Mouse (Mus musculus): ENCODE results near the gene Grwd1. TPM values are rescaled to one million over a fixed set of nuclear protein-coding genes. Genes with fewer than 3 reads are reported as not detected.

Grwd1 gene
- polyA plus RNA-seq, 1 experiment from 2014 or later = 48.4 TPM

DNA sequence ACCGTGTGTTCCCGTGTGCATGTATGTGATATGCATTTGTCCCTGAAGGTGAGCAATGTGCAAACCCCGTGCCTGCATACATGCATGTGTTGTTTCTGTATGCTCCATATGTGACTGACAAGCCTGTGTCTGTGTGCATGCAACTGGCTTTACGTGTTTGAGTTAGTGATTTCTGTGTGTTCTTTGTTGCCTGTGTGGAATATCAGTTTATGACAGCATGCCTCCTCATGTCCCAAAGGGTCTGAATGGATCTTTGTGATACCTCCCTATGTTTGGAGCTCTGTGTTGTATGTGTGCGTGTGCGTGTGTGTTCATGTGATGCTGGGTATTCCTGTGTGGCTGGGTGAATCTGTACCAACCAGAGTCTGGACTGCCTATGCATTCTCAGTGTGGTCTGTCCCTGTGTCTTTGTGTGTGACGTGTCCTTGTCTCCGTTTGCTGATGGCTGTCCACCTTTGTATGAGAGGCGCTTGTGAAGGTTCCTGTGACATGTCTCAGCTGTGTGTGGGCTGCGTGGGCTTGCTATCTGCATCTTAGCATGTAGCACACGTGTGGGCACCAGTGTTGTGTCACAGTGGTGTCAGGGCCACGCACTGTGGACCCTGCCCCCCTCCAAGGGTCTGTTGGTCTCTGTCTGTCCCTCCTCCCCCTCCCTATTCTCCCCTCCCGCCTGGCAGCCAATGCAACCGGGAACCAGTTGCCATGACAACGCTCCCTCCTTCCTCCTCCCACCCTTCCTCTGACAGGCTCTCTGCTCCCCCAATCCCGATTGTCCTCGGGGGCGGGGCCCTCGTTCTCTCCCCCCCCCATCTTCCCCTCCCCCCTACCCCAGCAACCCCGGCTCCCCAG, 46.0 kb downstream of the Grwd1 start, which contains the start of gene Sult2b1:
Gene Sult2b1, minus strand, starts transcription at position 146 of the 849 bp plus-strand sequence.
- Histone ChIP-seq H3K4me1 (replicated peaks) (peaks cover 19% of the 10 kb centered on the region), H3K36me3 (no peaks in the 10 kb centered on the region), H3K4me2 (peak within 1 kb of the TSS; percentile 69), H3K27ac (no peak within 1 kb of the TSS), H3K4me3 (replicated peaks) (peak within 1 kb of the TSS; percentile 60), H3K27me3 (peaks cover 81% of the 10 kb centered on the region), H3K9ac (peak within 1 kb of the TSS; percentile 62), H3K9me3 (replicated peaks) (no peaks in the 10 kb centered on the region)
- WGBS (ENCODE audit: insufficient replicate concordance) = 21% methylated on average over 20 of the region's 20 CpGs
- ATAC-seq (ENCODE audit: low read depth) = no peak
- no peak for DNase-seq

DNA sequence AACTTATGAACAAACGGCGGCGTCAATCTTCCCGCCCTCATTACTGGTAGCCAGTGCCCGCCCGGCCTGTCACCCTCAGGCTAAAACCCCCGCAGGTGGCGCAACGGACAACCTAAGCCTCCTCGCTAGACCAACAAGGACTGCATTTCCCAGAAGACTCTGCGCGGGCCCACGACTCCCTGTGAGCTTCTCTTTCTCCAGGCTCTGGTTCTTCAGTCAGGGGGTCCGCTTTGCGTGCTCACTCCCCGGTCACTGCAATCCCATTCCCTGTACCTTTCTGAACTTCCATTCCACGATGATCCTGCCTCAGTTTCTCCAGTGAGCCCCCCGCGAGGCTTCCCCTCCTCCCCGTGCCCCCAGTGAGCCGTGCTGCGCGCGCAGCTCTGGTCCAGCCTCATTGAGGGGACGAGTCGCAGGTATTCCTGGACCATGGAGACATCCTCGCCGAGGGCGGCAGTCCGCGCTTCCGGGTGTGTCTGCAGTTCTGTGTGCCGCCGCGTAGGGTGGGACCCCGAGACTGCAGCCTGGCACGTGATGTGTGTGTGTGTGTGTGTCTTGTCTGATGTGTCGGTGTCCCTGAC, 47.1 kb downstream of the Grwd1 start, which contains the start of gene Lmtk3:
Gene Lmtk3, plus strand, starts transcription at position 228 of the 581 bp plus-strand sequence.
- peaks cover 25% of the 10 kb centered on the region for H3K4me1 ChIP-seq (replicated peaks)
- H3K27me3 ChIP-seq = peaks cover 81% of the 10 kb centered on the region
- under 1% methylated on average over 38 of the region's 38 CpGs for WGBS (ENCODE audit: insufficient replicate concordance)
- H3K9me3 ChIP-seq (replicated peaks) = no peaks in the 10 kb centered on the region
- ATAC-seq (ENCODE audit: low read depth) (peak; percentile 56), DNase-seq (no peak)
- peak within 1 kb of the TSS; percentile 62 for H3K9ac ChIP-seq
- no peaks in the 10 kb centered on the region for H3K36me3 ChIP-seq
- peak within 1 kb of the TSS; percentile 69 for H3K4me2 ChIP-seq
- H3K4me3 ChIP-seq (replicated peaks) = peak within 1 kb of the TSS; percentile 60
- no peak within 1 kb of the TSS for H3K27ac ChIP-seq

DNA sequence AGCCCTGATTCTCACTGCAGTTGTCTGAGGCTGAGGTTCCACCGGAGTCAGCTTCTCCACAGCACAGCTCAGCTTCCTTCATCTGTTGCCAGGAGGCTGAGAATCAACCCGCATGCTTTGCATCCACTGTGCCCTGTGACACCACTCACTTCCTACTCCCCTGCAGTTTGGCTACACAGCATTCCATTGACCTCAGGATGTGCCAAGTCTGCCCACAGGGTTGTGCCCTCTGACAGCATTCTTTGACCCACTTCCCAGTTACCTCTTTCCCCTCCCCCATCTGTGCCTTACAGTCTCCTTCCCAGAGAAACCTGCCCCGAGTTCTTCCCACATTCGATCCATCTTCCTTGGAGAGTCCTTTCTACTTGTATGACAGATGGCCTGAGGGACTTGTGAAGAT, 48.5 kb downstream of the Grwd1 start:
- WGBS (ENCODE audit: insufficient replicate concordance) = 61% methylated on average over 4 of the region's 4 CpGs
- H3K27me3 ChIP-seq = peaks cover 68% of the 10 kb centered on the region
- no peak for ATAC-seq (ENCODE audit: low read depth)

DNA sequence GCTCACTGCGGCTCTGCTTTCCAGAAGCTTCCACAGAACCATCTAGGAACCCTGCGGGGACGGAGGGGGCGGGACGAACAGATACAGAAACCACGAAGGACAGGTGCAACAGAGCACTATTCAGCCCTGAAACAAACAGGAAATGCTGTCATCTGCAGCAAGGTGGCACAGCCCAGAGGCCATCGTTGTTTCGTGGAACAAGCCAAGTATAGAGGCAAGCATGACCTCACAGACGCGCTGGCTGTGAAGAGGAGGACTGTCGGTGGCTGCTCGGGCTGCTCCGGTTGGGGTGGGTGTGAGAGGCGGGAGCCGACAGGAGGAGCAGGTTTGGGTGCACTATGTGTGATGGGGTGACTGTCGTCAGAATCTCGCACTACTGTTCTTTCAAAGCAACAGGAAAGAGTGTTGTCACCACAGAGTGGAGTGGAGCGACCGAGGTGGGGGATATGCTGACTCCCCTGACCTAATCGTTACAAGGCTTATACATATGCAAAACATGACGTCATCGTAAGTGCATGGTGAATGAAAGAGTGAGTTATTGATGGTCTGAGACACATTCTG, 51.6 kb downstream of the Grwd1 start:
- no peaks in the 10 kb centered on the region for H3K36me3 ChIP-seq
- DNase-seq (no peak), ATAC-seq (ENCODE audit: low read depth) (no peak)
- H3K27ac ChIP-seq = no peak overlapping the region
- no peak overlapping the region for H3K9ac ChIP-seq
- H3K4me1 ChIP-seq (replicated peaks) = peaks cover 15% of the 10 kb centered on the region
- peaks cover 39% of the 10 kb centered on the region for H3K27me3 ChIP-seq
- peak overlapping the region; percentile 26; the same call in 1 of the 2 replicates for H3K4me2 ChIP-seq
- H3K9me3 ChIP-seq (replicated peaks) = no peaks in the 10 kb centered on the region
- H3K4me3 ChIP-seq (replicated peaks) = no peak overlapping the region
- 15% methylated on average over 22 of the region's 22 CpGs for WGBS (ENCODE audit: insufficient replicate concordance)

More for the DNA sequence above, 48.5 kb downstream of the Grwd1 start:
- Histone ChIP-seq H3K4me1 (replicated peaks) (peaks cover 25% of the 10 kb centered on the region), H3K36me3 (no peaks in the 10 kb centered on the region), H3K9me3 (replicated peaks) (no peaks in the 10 kb centered on the region), H3K27ac (no peak overlapping the region), H3K4me2 (no peak overlapping the region), H3K4me3 (replicated peaks) (no peak overlapping the region), H3K9ac (no peak overlapping the region)
- no peak for DNase-seq

DNA sequence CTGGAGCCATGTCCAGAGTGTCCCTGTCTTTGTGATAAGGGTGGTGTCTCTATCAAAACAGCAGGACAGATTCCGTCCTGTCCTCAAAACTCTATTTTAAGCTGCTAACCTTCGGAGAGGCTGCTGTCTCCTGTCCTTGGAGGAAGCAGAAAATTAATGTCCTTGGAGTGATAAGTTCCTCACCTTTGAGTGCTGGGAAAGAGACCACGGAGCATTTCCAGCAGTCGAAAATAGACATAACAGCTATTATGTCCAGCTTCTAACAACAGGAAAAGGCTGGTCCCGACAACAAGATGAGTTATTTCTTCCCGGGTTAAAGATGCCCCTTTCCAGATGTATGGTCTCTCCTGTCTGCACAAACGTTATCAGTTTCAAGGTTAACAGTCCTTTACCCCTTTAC, 55.5 kb downstream of the Grwd1 start:
- H3K4me2 ChIP-seq = no peak overlapping the region
- ATAC-seq (ENCODE audit: low read depth) (no peak), DNase-seq (no peak)
- no peak overlapping the region for H3K4me3 ChIP-seq (replicated peaks)
- no peak overlapping the region for H3K9ac ChIP-seq
- H3K9me3 ChIP-seq (replicated peaks) = no peaks in the 10 kb centered on the region
- peaks cover 5% of the 10 kb centered on the region for H3K4me1 ChIP-seq (replicated peaks)
- peaks cover 18% of the 10 kb centered on the region for H3K27me3 ChIP-seq
- no peaks in the 10 kb centered on the region for H3K36me3 ChIP-seq
- WGBS (ENCODE audit: insufficient replicate concordance) = 44% methylated on average over 7 of the region's 7 CpGs
- H3K27ac ChIP-seq = no peak overlapping the region

Other genes with a start within 250 kb of the Grwd1 start
- not detected in 2 replicates for gene Fgf21, start 215.5 kb downstream of the Grwd1 start, polyA plus RNA-seq (2015; fragmentation: Nextera tagmentation; extraction: Ambion mirVana)
- not detected in 2 replicates for gene Fut1, start 213.7 kb downstream of the Grwd1 start, polyA plus RNA-seq (2015; fragmentation: Nextera tagmentation; extraction: Ambion mirVana)
- gene Izumo1, start 209.1 kb downstream of the Grwd1 start, polyA plus RNA-seq (2015; fragmentation: Nextera tagmentation; extraction: Ambion mirVana) = 0.10 TPM in 1 of 2 replicates, not detected in the other
- gene Rasip1, start 203.5 kb downstream of the Grwd1 start, polyA plus RNA-seq (2015; fragmentation: Nextera tagmentation; extraction: Ambion mirVana) = 2.4 and 2.5 TPM in 2 replicates
- gene Mamstr, start 191.0 kb downstream of the Grwd1 start, polyA plus RNA-seq (2015; fragmentation: Nextera tagmentation; extraction: Ambion mirVana) = 0.46 and 0.51 TPM in 2 replicates
- 0.05 and 0.06 TPM in 2 replicates for gene Fut2, start 164.6 kb downstream of the Grwd1 start, polyA plus RNA-seq (2015; fragmentation: Nextera tagmentation; extraction: Ambion mirVana)
- not detected in 2 replicates for gene Ntn5, start 146.9 kb downstream of the Grwd1 start, polyA plus RNA-seq (2015; fragmentation: Nextera tagmentation; extraction: Ambion mirVana)
- 0.07 TPM in 1 of 2 replicates, not detected in the other for gene Sec1, start 136.5 kb downstream of the Grwd1 start, polyA plus RNA-seq (2015; fragmentation: Nextera tagmentation; extraction: Ambion mirVana)
- 0.34 and 0.44 TPM in 2 replicates for gene Car11, start 131.1 kb downstream of the Grwd1 start, polyA plus RNA-seq (2015; fragmentation: Nextera tagmentation; extraction: Ambion mirVana)
- gene Dbp, start 125.9 kb downstream of the Grwd1 start, polyA plus RNA-seq (2015; fragmentation: Nextera tagmentation; extraction: Ambion mirVana) = 0.43 and 0.64 TPM in 2 replicates
- 761 and 840 TPM in 2 replicates for gene Rpl18, start 115.5 kb downstream of the Grwd1 start, polyA plus RNA-seq (2015; fragmentation: Nextera tagmentation; extraction: Ambion mirVana)
- 11.4 and 11.7 TPM in 2 replicates for gene Sphk2, start 112.9 kb downstream of the Grwd1 start, polyA plus RNA-seq (2015; fragmentation: Nextera tagmentation; extraction: Ambion mirVana)
- 0.37 and 0.47 TPM in 2 replicates for gene Fam83e, start 109.7 kb downstream of the Grwd1 start, polyA plus RNA-seq (2015; fragmentation: Nextera tagmentation; extraction: Ambion mirVana)
- gene Spaca4, start 105.1 kb downstream of the Grwd1 start, polyA plus RNA-seq (2015; fragmentation: Nextera tagmentation; extraction: Ambion mirVana) = not detected in 2 replicates
- gene Lmtk3, start 47.2 kb downstream of the Grwd1 start, polyA plus RNA-seq (2015; fragmentation: Nextera tagmentation; extraction: Ambion mirVana) = not detected in 2 replicates
- gene Sult2b1, start 46.3 kb downstream of the Grwd1 start, polyA plus RNA-seq (2015; fragmentation: Nextera tagmentation; extraction: Ambion mirVana) = 0.45 and 0.68 TPM in 2 replicates
- 36.1 and 36.6 TPM in 2 replicates for gene Cyth2, start 16.4 kb downstream of the Grwd1 start, polyA plus RNA-seq (2015; fragmentation: Nextera tagmentation; extraction: Ambion mirVana)
- 0.12 and 0.23 TPM in 2 replicates for gene Kcnj14, start 6.2 kb downstream of the Grwd1 start, polyA plus RNA-seq (2015; fragmentation: Nextera tagmentation; extraction: Ambion mirVana)
- 22.9 and 23.8 TPM in 2 replicates for gene Kdelr1, start 41.8 kb upstream of the Grwd1 start, polyA plus RNA-seq (2015; fragmentation: Nextera tagmentation; extraction: Ambion mirVana)
- gene Grin2d, start 47.4 kb upstream of the Grwd1 start, polyA plus RNA-seq (2015; fragmentation: Nextera tagmentation; extraction: Ambion mirVana) = 0.07 TPM in 2 replicates
- gene Syngr4, start 65.8 kb upstream of the Grwd1 start, polyA plus RNA-seq (2015; fragmentation: Nextera tagmentation; extraction: Ambion mirVana) = 0.76 and 0.86 TPM in 2 replicates
- gene Tmem143, start 66.0 kb upstream of the Grwd1 start, polyA plus RNA-seq (2015; fragmentation: Nextera tagmentation; extraction: Ambion mirVana) = 3.6 and 3.8 TPM in 2 replicates
- gene Emp3, start 90.5 kb upstream of the Grwd1 start, polyA plus RNA-seq (2015; fragmentation: Nextera tagmentation; extraction: Ambion mirVana) = 49.0 and 61.6 TPM in 2 replicates
- 1.2 and 1.5 TPM in 2 replicates for gene Ccdc114, start 93.1 kb upstream of the Grwd1 start, polyA plus RNA-seq (2015; fragmentation: Nextera tagmentation; extraction: Ambion mirVana)
- 4.5 and 4.8 TPM in 2 replicates for gene Abcc6, start 199.4 kb upstream of the Grwd1 start, polyA plus RNA-seq (2015; fragmentation: Nextera tagmentation; extraction: Ambion mirVana)
- 30.8 and 34.2 TPM in 2 replicates for gene Nomo1, start 202.8 kb upstream of the Grwd1 start, polyA plus RNA-seq (2015; fragmentation: Nextera tagmentation; extraction: Ambion mirVana)

All from liver, embryonic 13.5 days (tissue).